Mouse (Mus musculus): Measurements from ENCODE around the gene Elavl3.

GRCm38 (mm10) chr9:22086012-22086411, 34.2 kb upstream of the Elavl3 start:
- TF ChIP-seq CTCF (IDR thresholded peaks at IDR 0.05; ENCODE audit: control insufficient read depth, insufficient read depth, insufficient read length) (no peak), MYOD1 (IDR thresholded peaks at IDR 0.05; ENCODE audit: control insufficient read depth, insufficient read length, low read depth) (no peak), CEBPB (IDR thresholded peaks at IDR 0.05; ENCODE audit: low read depth) (no peak), MAX (IDR thresholded peaks at IDR 0.05) (no peak), USF1 (IDR thresholded peaks at IDR 0.05; ENCODE audit: low read depth) (no peak)

Data from C2C12 (cell line).